Mouse (Mus musculus): Measurements from ENCODE around the gene Aldh1b1. TPM values are rescaled to one million over a fixed set of nuclear protein-coding genes. Genes with fewer than 3 reads are reported as not detected.

Aldh1b1 gene
- polyA plus RNA-seq, 1 experiment from 2014 or later: 1.5 TPM

GRCm38 (mm10) chr4:45815542-45815941 lies 16.7 kb downstream of the Aldh1b1 start:
- peak; percentile 28 for DNase-seq (ENCODE audit: low spot score)
- ATAC-seq (ENCODE audit: low read depth): no peak
- Histone ChIP-seq H3K9ac (ENCODE audit: low read depth, low read length) (no peak overlapping the region), H3K4me1 (ENCODE audit: control insufficient read depth, insufficient read depth, low read length) (0 out of 2 replicates have a peak, but pooled peaks cover 5% of the 10 kb centered on the region), H3K27me3 (replicated peaks; ENCODE audit: control insufficient read depth, insufficient read depth, low read length) (no peaks in the 10 kb centered on the region), H3K9me3 (ENCODE audit: control insufficient read depth, low read length) (no peaks in the 10 kb centered on the region), H3K27ac (replicated peaks; ENCODE audit: low read depth, low read length) (no peak overlapping the region), H3K36me3 (ENCODE audit: control insufficient read depth, insufficient read depth, low read length) (no peaks in the 10 kb centered on the region), H3K4me2 (ENCODE audit: low read depth, low read length) (no peak overlapping the region), H3K4me3 (ENCODE audit: low read depth, low read length) (no peak overlapping the region)
- WGBS: 37% methylated on average over 7 of the region's 7 CpGs

- WGBS: 31% methylated on average over 3 of the region's 4 CpGs
- Histone ChIP-seq H3K27ac (replicated peaks; ENCODE audit: low read depth, low read length) (no peak overlapping the region), H3K9me3 (ENCODE audit: control insufficient read depth, low read length) (no peaks in the 10 kb centered on the region), H3K4me1 (ENCODE audit: control insufficient read depth, insufficient read depth, low read length) (0 out of 2 replicates have a peak, but pooled peaks cover 5% of the 10 kb centered on the region), H3K4me3 (ENCODE audit: low read depth, low read length) (no peak overlapping the region), H3K36me3 (ENCODE audit: control insufficient read depth, insufficient read depth, low read length) (no peaks in the 10 kb centered on the region), H3K9ac (ENCODE audit: low read depth, low read length) (0 out of 2 replicates have a peak overlapping the region, but pooled peaks have one; percentile 21), H3K27me3 (replicated peaks; ENCODE audit: control insufficient read depth, insufficient read depth, low read length) (peaks cover 14% of the 10 kb centered on the region), H3K4me2 (ENCODE audit: low read depth, low read length) (peak overlapping the region; percentile 52)
- DNase-seq (ENCODE audit: low spot score): no peak
- 0 out of 2 replicates have a peak, but pooled peaks have one; percentile 4 for ATAC-seq (ENCODE audit: low read depth)
Observed at GRCm38 (mm10) chr4:45818814-45819207, 20.0 kb downstream of the Aldh1b1 start.

DNA sequence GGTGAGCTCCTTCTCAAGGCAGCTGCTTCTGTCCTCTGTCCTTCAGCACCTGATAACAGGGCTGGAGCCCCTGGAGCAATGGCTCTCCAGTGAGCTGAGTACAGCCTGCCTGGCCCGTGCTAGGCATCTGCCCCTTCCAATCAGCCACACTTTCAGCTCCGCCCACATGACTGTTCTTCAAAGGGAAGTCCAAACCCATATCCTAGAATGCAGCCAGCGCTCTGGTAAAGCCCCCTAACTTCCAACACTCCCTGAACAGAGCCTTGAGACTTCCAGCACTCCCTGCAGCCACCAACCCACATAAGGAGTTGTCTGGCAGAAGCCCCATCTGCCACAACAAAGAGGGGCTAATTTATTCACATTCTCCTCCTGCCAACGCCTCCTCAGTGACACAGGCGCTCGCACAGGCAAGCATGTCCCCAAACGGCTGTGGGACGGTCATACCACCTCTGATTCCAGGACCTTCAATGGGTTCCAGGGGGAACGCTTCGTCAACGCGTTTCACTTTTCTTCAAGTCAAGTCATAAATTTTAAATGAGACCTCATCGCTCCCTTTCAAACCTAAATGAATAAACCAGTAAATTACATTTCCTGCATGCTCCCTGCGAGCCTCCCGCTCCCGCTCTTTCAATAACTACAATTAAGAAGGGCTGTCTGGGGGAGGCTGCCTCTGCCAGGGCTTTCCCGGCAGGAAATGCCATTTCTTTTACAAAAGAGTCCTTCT lies 20.5 kb downstream of the Aldh1b1 start:
- 3% methylated on average over 17 of the region's 17 CpGs for WGBS
- peak; percentile 60; the same call in 1 of the 2 replicates for ATAC-seq (ENCODE audit: low read depth)
- H3K27ac ChIP-seq (replicated peaks; ENCODE audit: low read depth, low read length): peak overlapping the region; percentile 4; the same call in 1 of the 2 replicates
- no peaks in the 10 kb centered on the region for H3K36me3 ChIP-seq (ENCODE audit: control insufficient read depth, insufficient read depth, low read length)
- H3K4me3 ChIP-seq (ENCODE audit: low read depth, low read length): peak overlapping the region; percentile 24
- H3K4me2 ChIP-seq (ENCODE audit: low read depth, low read length): peak overlapping the region; percentile 52
- peak; percentile 79 for DNase-seq (ENCODE audit: low spot score)
- no peaks in the 10 kb centered on the region for H3K9me3 ChIP-seq (ENCODE audit: control insufficient read depth, low read length)
- H3K27me3 ChIP-seq (replicated peaks; ENCODE audit: control insufficient read depth, insufficient read depth, low read length): peaks cover 19% of the 10 kb centered on the region
- H3K9ac ChIP-seq (ENCODE audit: low read depth, low read length): peak overlapping the region; percentile 21; the same call in 1 of the 2 replicates
- H3K4me1 ChIP-seq (ENCODE audit: control insufficient read depth, insufficient read depth, low read length): 0 out of 2 replicates have a peak, but pooled peaks cover 5% of the 10 kb centered on the region

DNA sequence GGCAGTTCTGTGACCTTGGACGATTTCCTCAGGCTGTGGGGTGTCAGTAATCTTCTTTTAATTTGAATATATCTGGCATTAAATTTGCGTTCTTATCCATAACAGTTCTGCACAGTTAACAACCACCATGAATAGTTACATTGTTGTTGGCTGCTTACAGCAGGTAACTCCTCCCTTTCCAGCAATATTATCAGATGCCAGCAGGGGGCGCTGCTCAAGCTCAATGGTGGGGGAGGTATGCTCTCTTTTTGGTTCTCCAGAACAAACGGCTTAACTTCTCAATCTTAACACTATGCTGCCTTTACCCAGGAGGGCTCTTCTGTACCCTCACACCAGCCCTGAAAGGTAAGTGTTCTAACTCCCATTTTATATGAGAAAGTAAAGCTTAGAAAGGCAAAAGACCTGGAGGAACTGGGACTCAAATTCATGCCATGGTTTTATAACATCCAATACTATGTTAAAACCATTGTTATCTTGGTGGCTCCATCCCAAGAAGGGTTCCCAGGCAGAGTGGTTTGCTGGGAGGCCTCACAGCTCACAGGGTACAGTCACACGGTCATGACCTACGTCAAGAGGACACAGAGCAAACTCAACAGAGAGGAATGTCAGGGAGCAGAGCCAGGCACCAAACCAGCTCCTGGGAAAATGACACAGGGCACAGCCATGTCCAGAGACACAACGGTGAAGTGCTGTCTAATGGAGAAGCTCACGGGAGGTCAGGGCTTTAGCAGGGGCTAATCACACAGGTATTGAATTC lies 21.4 kb downstream of the Aldh1b1 start:
- H3K4me1 ChIP-seq (ENCODE audit: control insufficient read depth, insufficient read depth, low read length): 0 out of 2 replicates have a peak, but pooled peaks cover 5% of the 10 kb centered on the region
- H3K9ac ChIP-seq (ENCODE audit: low read depth, low read length): no peak overlapping the region
- H3K4me2 ChIP-seq (ENCODE audit: low read depth, low read length): peak overlapping the region; percentile 52
- WGBS: 42% methylated on average over 8 of the region's 8 CpGs
- H3K4me3 ChIP-seq (ENCODE audit: low read depth, low read length): no peak overlapping the region
- peak; percentile 28 for DNase-seq (ENCODE audit: low spot score)
- 0 out of 2 replicates have a peak overlapping the region, but pooled peaks have one; percentile 4 for H3K27ac ChIP-seq (replicated peaks; ENCODE audit: low read depth, low read length)
- H3K27me3 ChIP-seq (replicated peaks; ENCODE audit: control insufficient read depth, insufficient read depth, low read length): peaks cover 28% of the 10 kb centered on the region
- no peaks in the 10 kb centered on the region for H3K36me3 ChIP-seq (ENCODE audit: control insufficient read depth, insufficient read depth, low read length)
- no peaks in the 10 kb centered on the region for H3K9me3 ChIP-seq (ENCODE audit: control insufficient read depth, low read length)
- no peak for ATAC-seq (ENCODE audit: low read depth)

DNA sequence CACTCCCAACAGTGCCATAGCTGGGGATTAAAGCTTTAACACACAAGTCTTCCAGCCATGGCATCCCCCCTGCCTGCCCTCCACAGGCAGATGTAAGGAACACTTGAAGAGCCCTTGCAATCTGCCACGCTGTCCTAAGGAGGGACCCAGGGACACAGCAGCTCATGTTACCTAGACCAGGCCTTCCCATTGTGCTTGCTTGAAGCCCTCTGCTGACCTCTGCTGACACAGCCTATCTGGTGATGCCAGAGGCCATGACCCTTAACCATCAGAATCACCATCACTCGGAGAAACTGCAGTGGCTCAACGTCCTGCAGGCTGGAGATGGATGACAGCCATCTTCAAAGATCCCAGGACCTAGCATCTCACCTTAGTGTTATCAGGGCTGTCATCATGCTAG lies 23.2 kb downstream of the Aldh1b1 start:
- ATAC-seq (ENCODE audit: low read depth): no peak
- H3K4me3 ChIP-seq (ENCODE audit: low read depth, low read length): no peak overlapping the region
- H3K4me2 ChIP-seq (ENCODE audit: low read depth, low read length): no peak overlapping the region
- no peaks in the 10 kb centered on the region for H3K36me3 ChIP-seq (ENCODE audit: control insufficient read depth, insufficient read depth, low read length)
- H3K27me3 ChIP-seq (replicated peaks; ENCODE audit: control insufficient read depth, insufficient read depth, low read length): peaks cover 46% of the 10 kb centered on the region
- H3K4me1 ChIP-seq (ENCODE audit: control insufficient read depth, insufficient read depth, low read length): 0 out of 2 replicates have a peak, but pooled peaks cover 5% of the 10 kb centered on the region
- no peak overlapping the region for H3K9ac ChIP-seq (ENCODE audit: low read depth, low read length)
- no peak for DNase-seq (ENCODE audit: low spot score)
- H3K9me3 ChIP-seq (ENCODE audit: control insufficient read depth, low read length): no peaks in the 10 kb centered on the region
- 20% methylated on average over 3 of the region's 3 CpGs for WGBS
- no peak overlapping the region for H3K27ac ChIP-seq (replicated peaks; ENCODE audit: low read depth, low read length)

DNA sequence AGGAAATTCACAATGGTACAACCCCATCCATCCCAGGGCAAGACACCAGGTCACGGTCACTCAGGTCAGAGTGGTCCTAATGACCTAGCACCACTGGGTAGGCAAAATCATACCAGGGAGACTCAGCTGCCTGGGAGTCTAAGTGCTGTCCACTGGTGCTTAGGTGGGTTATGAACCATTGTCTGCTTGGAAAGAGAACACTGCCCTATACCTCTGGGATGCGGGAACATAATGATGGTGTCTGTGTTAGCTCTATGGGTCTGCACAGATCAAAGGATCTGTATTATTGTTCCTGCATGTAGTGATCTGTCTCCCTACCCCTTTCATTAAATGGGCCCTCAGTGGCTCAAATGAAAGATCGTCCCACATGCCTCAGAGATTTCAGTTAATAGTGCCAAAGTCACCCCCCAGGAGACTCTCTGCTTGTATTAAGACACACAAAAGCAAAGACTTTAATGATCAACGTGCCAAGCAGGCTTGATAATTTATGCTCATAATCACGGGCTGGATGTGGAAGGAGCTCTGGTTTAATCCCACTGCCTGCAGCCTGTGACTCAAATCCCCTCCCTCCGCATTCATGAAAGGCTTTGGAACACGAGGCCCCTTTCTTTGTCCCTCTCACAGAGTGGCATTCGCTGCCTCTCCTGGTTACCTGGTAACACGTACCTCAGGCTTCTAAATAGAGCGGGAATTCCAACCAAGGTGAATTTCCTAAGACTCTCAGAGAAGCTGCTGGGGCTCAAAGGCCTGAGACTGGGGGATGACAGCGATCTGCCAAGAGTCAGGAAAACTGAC lies 24.2 kb downstream of the Aldh1b1 start:
- Histone ChIP-seq H3K4me3 (ENCODE audit: low read depth, low read length) (no peak overlapping the region), H3K4me1 (ENCODE audit: control insufficient read depth, insufficient read depth, low read length) (0 out of 2 replicates have a peak, but pooled peaks cover 5% of the 10 kb centered on the region), H3K36me3 (ENCODE audit: control insufficient read depth, insufficient read depth, low read length) (no peaks in the 10 kb centered on the region), H3K4me2 (ENCODE audit: low read depth, low read length) (no peak overlapping the region), H3K9me3 (ENCODE audit: control insufficient read depth, low read length) (no peaks in the 10 kb centered on the region), H3K27me3 (replicated peaks; ENCODE audit: control insufficient read depth, insufficient read depth, low read length) (peaks cover 56% of the 10 kb centered on the region), H3K9ac (ENCODE audit: low read depth, low read length) (no peak overlapping the region), H3K27ac (replicated peaks; ENCODE audit: low read depth, low read length) (no peak overlapping the region)
- 31% methylated on average over 11 of the region's 11 CpGs for WGBS
- ATAC-seq (ENCODE audit: low read depth) (peak; percentile 41; the same call in 1 of the 2 replicates), DNase-seq (ENCODE audit: low spot score) (peak; percentile 70)

GRCm38 (mm10) chr4:45824049-45824760 lies 25.4 kb downstream of the Aldh1b1 start:
- Histone ChIP-seq H3K4me1 (ENCODE audit: control insufficient read depth, insufficient read depth, low read length) (0 out of 2 replicates have a peak, but pooled peaks cover 3% of the 10 kb centered on the region), H3K9me3 (ENCODE audit: control insufficient read depth, low read length) (no peaks in the 10 kb centered on the region), H3K27ac (replicated peaks; ENCODE audit: low read depth, low read length) (no peak overlapping the region), H3K4me2 (ENCODE audit: low read depth, low read length) (no peak overlapping the region), H3K9ac (ENCODE audit: low read depth, low read length) (no peak overlapping the region), H3K36me3 (ENCODE audit: control insufficient read depth, insufficient read depth, low read length) (no peaks in the 10 kb centered on the region), H3K27me3 (replicated peaks; ENCODE audit: control insufficient read depth, insufficient read depth, low read length) (peaks cover 68% of the 10 kb centered on the region), H3K4me3 (ENCODE audit: low read depth, low read length) (no peak overlapping the region)
- WGBS: 15% methylated on average over 10 of the region's 10 CpGs
- DNase-seq (ENCODE audit: low spot score) (peak; percentile 24), ATAC-seq (ENCODE audit: low read depth) (no peak; the same call in 1 of the 2 replicates)

Measured in embryonic facial prominence, embryonic 14.5 days (tissue).